Mouse (Mus musculus) lung, postnatal 25 days (tissue): ENCODE results near the gene Hmgb3.
"Not testable (repeated sequence)": the region's sequence is repeated elsewhere in the genome, so short reads cannot be mapped to it uniquely, and the experiment has no call there.

Experiments used
- DNase-seq: peaks from one replicate; pipeline ENCODE4 v3.0.0; 2022; ENCODE audit warnings: low spot score

Hmgb3 gene

GRCm38 (mm10) chrX:71555415-71556114, at the start of gene Hmgb3:
TSS of gene Hmgb3 (plus strand) at chrX:71555918.
- peak; percentile 85 for DNase-seq

GRCm38 (mm10) chrX:71506591-71506990, 49.1 kb upstream of the Hmgb3 start:
- not testable (repeated sequence) for DNase-seq

GRCm38 (mm10) chrX:71519252-71519651, 36.5 kb upstream of the Hmgb3 start:
- DNase-seq = no peak

GRCm38 (mm10) chrX:71522889-71523288, 32.8 kb upstream of the Hmgb3 start:
- DNase-seq = no peak

GRCm38 (mm10) chrX:71524310-71524709, 31.4 kb upstream of the Hmgb3 start:
- no peak for DNase-seq

- no peak for DNase-seq
These were observed 30.0 kb upstream of the Hmgb3 start for GRCm38 (mm10) chrX:71525593-71526299.

- DNase-seq = no peak
These were observed 28.3 kb upstream of the Hmgb3 start for GRCm38 (mm10) chrX:71527461-71527860.

GRCm38 (mm10) chrX:71528150-71528549, 27.6 kb upstream of the Hmgb3 start:
- DNase-seq = no peak

GRCm38 (mm10) chrX:71528646-71529045, 27.1 kb upstream of the Hmgb3 start:
- DNase-seq = peak; percentile 8

GRCm38 (mm10) chrX:71532635-71533034, 23.1 kb upstream of the Hmgb3 start:
- DNase-seq = no peak

- no peak for DNase-seq
These were observed 21.6 kb upstream of the Hmgb3 start for GRCm38 (mm10) chrX:71534102-71534501.

GRCm38 (mm10) chrX:71537791-71538190, 17.9 kb upstream of the Hmgb3 start:
- no peak for DNase-seq

- DNase-seq = peak; percentile 18
These were observed 14.8 kb upstream of the Hmgb3 start for GRCm38 (mm10) chrX:71540821-71541510.

- no peak for DNase-seq
These were observed 11.0 kb upstream of the Hmgb3 start for GRCm38 (mm10) chrX:71544731-71545130.

GRCm38 (mm10) chrX:71545163-71545562, 10.6 kb upstream of the Hmgb3 start:
- DNase-seq = no peak

GRCm38 (mm10) chrX:71556115-71556941, 610 bp downstream of the Hmgb3 start:
- DNase-seq = no peak

GRCm38 (mm10) chrX:71556965-71557491, 1.3 kb downstream of the Hmgb3 start:
- no peak for DNase-seq

- no peak for DNase-seq
These were observed 3.6 kb downstream of the Hmgb3 start for GRCm38 (mm10) chrX:71559336-71559735.

GRCm38 (mm10) chrX:71560796-71561195, 5.1 kb downstream of the Hmgb3 start:
- DNase-seq = no peak

GRCm38 (mm10) chrX:71573132-71573900, 17.6 kb downstream of the Hmgb3 start:
- no peak for DNase-seq

GRCm38 (mm10) chrX:71575550-71575949, 19.8 kb downstream of the Hmgb3 start:
- DNase-seq = no peak
